Mouse (Mus musculus): ENCODE measurements around the gene Spink2. TPM values are rescaled to one million over a fixed set of nuclear protein-coding genes. Genes with fewer than 3 reads are reported as not detected.

The Spink2 gene
- not detected for polyA plus RNA-seq (2014; fragmentation: Illumina TruSeq; extraction: RNeasy Lipid Tissue Mini Kit (QIAGEN cat#74804); ENCODE audit: low replicate concordance)

GRCm38 (mm10) chr5:77211236-77211635, at the start of gene Spink2:
Spink2 (minus strand) TSS chr5:77211471.

Other genes with a start within 250 kb of the Spink2 start
- gene Srp72, start 236.8 kb downstream of the Spink2 start, polyA plus RNA-seq (2014; fragmentation: Illumina TruSeq; extraction: RNeasy Lipid Tissue Mini Kit (QIAGEN cat#74804); ENCODE audit: low replicate concordance) = 149 TPM
- gene Arl9, start 207.4 kb downstream of the Spink2 start, polyA plus RNA-seq (2014; fragmentation: Illumina TruSeq; extraction: RNeasy Lipid Tissue Mini Kit (QIAGEN cat#74804); ENCODE audit: low replicate concordance) = not detected
- gene Thegl, start 195.4 kb downstream of the Spink2 start, polyA plus RNA-seq (2014; fragmentation: Illumina TruSeq; extraction: RNeasy Lipid Tissue Mini Kit (QIAGEN cat#74804); ENCODE audit: low replicate concordance) = not detected
- gene Hopx, start 96.3 kb downstream of the Spink2 start, polyA plus RNA-seq (2014; fragmentation: Illumina TruSeq; extraction: RNeasy Lipid Tissue Mini Kit (QIAGEN cat#74804); ENCODE audit: low replicate concordance) = 31.8 TPM
- gene Rest, start 54.0 kb upstream of the Spink2 start, polyA plus RNA-seq (2014; fragmentation: Illumina TruSeq; extraction: RNeasy Lipid Tissue Mini Kit (QIAGEN cat#74804); ENCODE audit: low replicate concordance) = 11.0 TPM
- gene Noa1, start 98.6 kb upstream of the Spink2 start, polyA plus RNA-seq (2014; fragmentation: Illumina TruSeq; extraction: RNeasy Lipid Tissue Mini Kit (QIAGEN cat#74804); ENCODE audit: low replicate concordance) = 9.1 TPM
- 37.2 TPM for gene Polr2b, start 98.7 kb upstream of the Spink2 start, polyA plus RNA-seq (2014; fragmentation: Illumina TruSeq; extraction: RNeasy Lipid Tissue Mini Kit (QIAGEN cat#74804); ENCODE audit: low replicate concordance)
- gene Igfbp7, start 196.6 kb upstream of the Spink2 start, polyA plus RNA-seq (2014; fragmentation: Illumina TruSeq; extraction: RNeasy Lipid Tissue Mini Kit (QIAGEN cat#74804); ENCODE audit: low replicate concordance) = 102 TPM

Data from small intestine, adult 10 weeks (tissue).